Mouse (Mus musculus) layer of hippocampus, postnatal 36 days (tissue): ENCODE data around the gene Scarf2. TPM values are rescaled to one million over a fixed set of nuclear protein-coding genes. Genes with fewer than 3 reads are reported as not detected.

Experiments used
- DNase-seq, 2 experiments: peaks; one replicate each; pipeline ENCODE4 v3.0.0; 2022
- total RNA-seq, 2 experiments: library from RNA; stranded (reverse); gene quantifications; 2 replicates each; pipeline ENCODE4 v1.2.3; 2021

The Scarf2 gene
- 1 to 10 TPM; 2.1 to 2.4 TPM for total RNA-seq

- DNase-seq = no peak
Observed at GRCm38 (mm10) chr16:17796971-17797811, at the start of gene Scarf2. Gene Scarf2 (plus strand): TSS chr16:17797282.

GRCm38 (mm10) chr16:17753001-17753400 lies 44.1 kb upstream of the Scarf2 start:
- DNase-seq = no peak

- DNase-seq = no peak
Observed at GRCm38 (mm10) chr16:17753686-17754085, 43.4 kb upstream of the Scarf2 start.

- no peak for DNase-seq
Observed at GRCm38 (mm10) chr16:17757756-17758155, 39.3 kb upstream of the Scarf2 start.

- DNase-seq = no peak
Observed at GRCm38 (mm10) chr16:17758902-17759301, 38.2 kb upstream of the Scarf2 start.

GRCm38 (mm10) chr16:17759344-17759773 lies 37.7 kb upstream of the Scarf2 start, which contains the start of gene Klhl22:
Gene Klhl22 (plus strand): TSS chr16:17759618.
- peak; percentile 91 to 93 for DNase-seq

GRCm38 (mm10) chr16:17759813-17760321 lies 37.2 kb upstream of the Scarf2 start:
- DNase-seq = peak in 1 of 2 experiments; percentile 36

GRCm38 (mm10) chr16:17760657-17761056 lies 36.4 kb upstream of the Scarf2 start:
- DNase-seq = peak in 1 of 2 experiments; percentile 23

- DNase-seq = no peak
Observed at GRCm38 (mm10) chr16:17761074-17761473, 36.0 kb upstream of the Scarf2 start.

GRCm38 (mm10) chr16:17764108-17764511 lies 33.0 kb upstream of the Scarf2 start:
- no peak for DNase-seq

GRCm38 (mm10) chr16:17768834-17769233 lies 28.2 kb upstream of the Scarf2 start:
- DNase-seq = peak; percentile 14 to 24

GRCm38 (mm10) chr16:17771117-17771865 lies 25.8 kb upstream of the Scarf2 start:
- DNase-seq = no peak

- DNase-seq = no peak
Observed at GRCm38 (mm10) chr16:17776828-17777227, 20.3 kb upstream of the Scarf2 start.

GRCm38 (mm10) chr16:17778223-17778622 lies 18.9 kb upstream of the Scarf2 start:
- DNase-seq = no peak

GRCm38 (mm10) chr16:17779692-17780091 lies 17.4 kb upstream of the Scarf2 start:
- DNase-seq = no peak

GRCm38 (mm10) chr16:17785337-17785736 lies 11.7 kb upstream of the Scarf2 start:
- no peak for DNase-seq

- DNase-seq = no peak
Observed at GRCm38 (mm10) chr16:17792728-17793127, 4.4 kb upstream of the Scarf2 start.

GRCm38 (mm10) chr16:17794047-17794446 lies 3.0 kb upstream of the Scarf2 start:
- no peak for DNase-seq

GRCm38 (mm10) chr16:17795643-17796042 lies 1.4 kb upstream of the Scarf2 start:
- DNase-seq = no peak

- no peak for DNase-seq
Observed at GRCm38 (mm10) chr16:17796519-17796918, 563 bp upstream of the Scarf2 start.

- no peak for DNase-seq
Observed at GRCm38 (mm10) chr16:17797812-17798311, 780 bp downstream of the Scarf2 start.

- no peak for DNase-seq
Observed at GRCm38 (mm10) chr16:17798321-17799180, 1.5 kb downstream of the Scarf2 start.
